Mouse (Mus musculus) lung, embryonic 15.5 days (tissue): ENCODE measurements around the gene Avpr2. TPM values are rescaled to one million over a fixed set of nuclear protein-coding genes. Genes with fewer than 3 reads are reported as not detected.

Experiments
- ATAC-seq: fragments of 200-750 bp; cut with Nextera tagmentation; 2 replicates; pipeline ENCODE4 v1.8.0; 2017; ENCODE audit warnings: moderate number of reproducible peaks, borderline replicate concordance; ENCODE audit not compliant: low FRiP score, low TSS enrichment; ENCODE audit errors: extremely low read depth
- H3K27ac ChIP-seq: fragments of 300-500 bp; sonication (generic); 2 replicates; pipeline ENCODE4 v1.5.1; 2015; ENCODE audit warnings: moderate library complexity, mild to moderate bottlenecking, inconsistent platforms
- H3K27me3 ChIP-seq: fragments of 300-500 bp; sonication (generic); 2 replicates; pipeline ENCODE4 v1.6.1; 2015; ENCODE audit warnings: inconsistent platforms
- H3K36me3 ChIP-seq: fragments of 300-500 bp; sonication (generic); 2 replicates; pipeline ENCODE4 v1.6.1; 2015; ENCODE audit warnings: inconsistent platforms
- H3K4me1 ChIP-seq: fragments of 300-500 bp; sonication (generic); 2 replicates; pipeline ENCODE4 v1.6.1; 2015; ENCODE audit warnings: inconsistent platforms
- H3K4me2 ChIP-seq: fragments of 300-500 bp; sonication (generic); 2 replicates; pipeline ENCODE4 v1.6.1; 2015; ENCODE audit warnings: inconsistent platforms, mild to moderate bottlenecking, moderate library complexity
- H3K4me3 ChIP-seq: fragments of 300-500 bp; sonication (generic); 2 replicates; pipeline ENCODE4 v1.5.1; 2015; ENCODE audit warnings: mild to moderate bottlenecking, inconsistent platforms
- H3K9ac ChIP-seq: fragments of 300-500 bp; sonication (generic); 2 replicates; pipeline ENCODE4 v1.6.1; 2015; ENCODE audit warnings: inconsistent platforms
- H3K9me3 ChIP-seq: fragments of 300-500 bp; sonication (generic); 2 replicates; pipeline ENCODE4 v1.6.1; 2016; ENCODE audit warnings: inconsistent platforms
- WGBS: fragments of 180-500 bp; shearing (Covaris S2); methylation state at CpG from one replicate; pipeline ENCODE4 v1.1.7; 2015; 5-methylcytosine and 5-hydroxymethylcytosine counted together
- polyA plus RNA-seq: library from polyadenylated mRNA; unstranded; fragments of >200 nt; fragmentation: Nextera tagmentation; extraction: Ambion mirVana; gene quantifications from 2 replicates; pipeline ENCODE4 v1.2.1, GENCODE M21; 2015

The Avpr2 gene
- polyA plus RNA-seq, 1 experiment from 2014 or later = 0.14 TPM

DNA sequence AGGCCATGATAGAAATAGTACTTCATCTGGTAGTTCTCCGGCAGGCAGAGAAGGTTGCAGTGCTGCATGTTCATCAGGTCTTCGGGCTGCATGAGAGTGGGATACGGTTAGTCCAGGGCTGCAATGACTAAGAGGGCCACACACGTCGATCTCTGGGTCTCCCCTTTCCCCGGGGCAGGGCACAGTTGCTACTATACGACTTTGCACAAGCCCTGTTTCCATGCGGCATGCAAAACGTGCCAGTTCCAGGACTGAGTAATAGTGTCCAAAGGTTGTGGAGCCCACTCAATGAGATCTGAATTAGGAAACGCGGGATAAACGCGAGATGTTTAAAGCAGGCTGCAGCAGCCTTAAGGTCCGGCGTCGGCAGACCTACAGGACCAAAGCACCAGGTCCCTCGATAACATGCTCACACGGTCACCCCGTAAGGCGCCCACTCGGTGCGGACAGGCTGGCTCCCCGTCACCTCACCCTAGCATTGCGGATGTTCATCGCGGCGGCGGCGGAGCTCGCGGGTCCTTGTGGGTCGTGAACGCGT is 29.5 kb downstream of the Avpr2 start:
- 13% methylated on average over 34 of the region's 34 CpGs for WGBS
- Histone ChIP-seq H3K36me3 (peaks cover 8% of the 10 kb centered on the region; the same call in 1 of the 2 replicates), H3K27me3 (no peaks in the 10 kb centered on the region), H3K4me3 (peak overlapping the region; percentile 58), H3K4me1 (0 out of 2 replicates have a peak, but pooled peaks cover 4% of the 10 kb centered on the region), H3K9me3 (no peaks in the 10 kb centered on the region), H3K4me2 (peak overlapping the region; percentile 74), H3K9ac (peak overlapping the region; percentile 63), H3K27ac (peak overlapping the region; percentile 82)
- peak; percentile 25; the same call in 1 of the 2 replicates for ATAC-seq

DNA sequence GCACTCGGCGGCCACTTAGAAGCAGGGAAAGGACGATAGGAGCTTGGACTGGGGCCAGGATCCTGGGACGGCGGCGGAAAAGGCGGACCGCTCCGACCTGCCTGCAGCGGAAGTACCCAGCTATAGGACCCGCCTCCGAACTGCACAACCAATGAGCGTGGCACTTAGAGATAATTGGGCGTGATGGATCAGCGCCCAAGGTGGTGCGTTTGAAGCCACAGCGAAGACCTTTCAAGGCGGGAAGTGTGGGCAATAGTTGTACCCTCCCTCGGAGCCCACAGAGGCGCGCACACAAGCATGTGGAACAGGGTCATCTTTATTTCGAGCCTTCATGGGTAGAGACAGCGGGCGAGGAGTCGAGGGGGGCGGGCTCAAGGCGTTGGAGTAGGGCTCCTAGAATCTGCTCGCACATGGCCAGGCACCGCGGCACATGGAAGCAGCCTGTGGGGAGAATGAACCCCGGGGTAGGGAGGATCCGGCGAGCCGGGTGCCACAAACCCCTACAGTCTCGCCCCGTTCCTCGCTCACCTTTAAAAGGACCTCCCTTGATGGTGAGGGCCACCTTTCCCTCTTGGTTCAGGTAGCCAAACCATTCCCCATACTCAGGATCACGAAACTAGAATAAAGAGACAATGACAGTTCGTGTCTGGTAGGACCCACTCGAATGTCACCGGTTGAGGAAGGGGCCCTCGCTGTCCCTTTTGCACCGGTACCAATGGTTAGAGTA is 30.1 kb downstream of the Avpr2 start, which contains the start of the genes Arhgap4 and Naa10:
TSS of gene Arhgap4 (minus strand) at position 48 of the 727 bp plus-strand sequence.
TSS of gene Naa10 (minus strand) at position 122 of the 727 bp plus-strand sequence.
- no peaks in the 10 kb centered on the region for H3K27me3 ChIP-seq
- peak within 1 kb of the TSS; percentile 63 for H3K9ac ChIP-seq
- peak within 1 kb of the TSS; percentile 58 for H3K4me3 ChIP-seq
- peak within 1 kb of the TSS; percentile 74 for H3K4me2 ChIP-seq
- H3K36me3 ChIP-seq = peaks cover 8% of the 10 kb centered on the region; the same call in 1 of the 2 replicates
- H3K4me1 ChIP-seq = 0 out of 2 replicates have a peak, but pooled peaks cover 4% of the 10 kb centered on the region
- H3K9me3 ChIP-seq = no peaks in the 10 kb centered on the region
- peak within 1 kb of the TSS; percentile 82 for H3K27ac ChIP-seq
- 13% methylated on average over 43 of the region's 43 CpGs for WGBS
- ATAC-seq = peak; percentile 98

DNA sequence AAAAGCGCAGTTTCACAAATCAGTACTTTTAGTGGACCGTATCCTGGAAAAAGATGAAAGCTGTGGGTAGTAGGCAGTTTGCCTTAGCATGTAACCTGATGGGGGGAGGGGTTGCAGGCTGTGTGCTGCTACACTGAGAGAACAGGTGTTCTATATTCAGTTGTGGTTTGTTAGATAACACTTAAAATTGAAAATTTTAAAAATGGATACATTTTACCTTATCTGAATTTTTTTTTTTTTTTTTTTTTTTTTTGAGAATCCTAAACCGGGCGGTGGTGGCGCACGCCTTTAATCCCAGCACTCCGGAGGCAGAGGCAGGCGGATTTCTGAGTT is 30.6 kb downstream of the Avpr2 start:
- Histone ChIP-seq H3K36me3 (peaks cover 8% of the 10 kb centered on the region; the same call in 1 of the 2 replicates), H3K4me2 (peak overlapping the region; percentile 74)
- 74% methylated on average over 8 of the region's 8 CpGs for WGBS

DNA sequence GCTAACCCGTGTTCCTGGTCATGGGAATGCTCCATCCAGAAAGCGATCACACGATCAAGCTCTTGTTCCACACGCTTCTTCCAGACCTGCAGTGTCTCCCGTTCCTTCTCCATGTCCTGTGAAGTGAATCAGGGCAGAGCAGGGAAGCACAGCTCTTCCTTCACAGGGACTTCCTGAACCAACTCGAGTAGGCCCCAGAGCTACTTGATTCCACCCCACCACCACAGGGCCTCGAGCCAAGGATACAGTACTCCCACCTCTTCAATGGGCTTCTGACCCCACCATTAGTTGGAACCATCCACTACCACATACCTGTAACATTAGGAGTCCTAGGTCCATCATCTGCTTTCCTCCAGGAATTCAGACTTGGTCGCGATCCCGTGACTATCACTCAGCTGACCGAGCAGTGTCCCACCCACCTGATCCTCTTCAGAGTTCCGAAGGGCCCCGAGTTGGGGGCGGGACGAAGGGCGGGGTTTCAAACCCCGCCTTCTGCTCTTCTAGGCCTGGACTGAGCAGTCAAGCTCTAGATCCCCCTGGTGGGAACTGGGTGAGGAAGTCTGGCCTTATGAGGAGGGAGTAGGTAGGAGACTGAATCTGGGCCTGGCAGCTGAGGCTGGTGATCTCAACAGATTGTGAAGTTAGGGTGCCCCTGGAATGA is 38.6 kb downstream of the Avpr2 start, which contains the start of gene Renbp:
TSS of gene Renbp (minus strand) at position 449 of the 661 bp plus-strand sequence.
- peak; percentile 92 for ATAC-seq
- Histone ChIP-seq H3K4me1 (no peaks in the 10 kb centered on the region), H3K4me3 (peak within 1 kb of the TSS; percentile 34), H3K9me3 (no peaks in the 10 kb centered on the region), H3K4me2 (peak within 1 kb of the TSS; percentile 47), H3K27me3 (no peaks in the 10 kb centered on the region), H3K27ac (no peak within 1 kb of the TSS), H3K9ac (no peak within 1 kb of the TSS), H3K36me3 (no peaks in the 10 kb centered on the region)
- WGBS = 38% methylated on average over 17 of the region's 17 CpGs

More for the DNA sequence above, 30.6 kb downstream of the Avpr2 start:
- H3K4me3 ChIP-seq = peak overlapping the region; percentile 58
- H3K9ac ChIP-seq = peak overlapping the region; percentile 53
- H3K9me3 ChIP-seq = no peaks in the 10 kb centered on the region
- no peaks in the 10 kb centered on the region for H3K27me3 ChIP-seq
- H3K4me1 ChIP-seq = 0 out of 2 replicates have a peak, but pooled peaks cover 4% of the 10 kb centered on the region
- peak overlapping the region; percentile 82 for H3K27ac ChIP-seq
- ATAC-seq = no peak

DNA sequence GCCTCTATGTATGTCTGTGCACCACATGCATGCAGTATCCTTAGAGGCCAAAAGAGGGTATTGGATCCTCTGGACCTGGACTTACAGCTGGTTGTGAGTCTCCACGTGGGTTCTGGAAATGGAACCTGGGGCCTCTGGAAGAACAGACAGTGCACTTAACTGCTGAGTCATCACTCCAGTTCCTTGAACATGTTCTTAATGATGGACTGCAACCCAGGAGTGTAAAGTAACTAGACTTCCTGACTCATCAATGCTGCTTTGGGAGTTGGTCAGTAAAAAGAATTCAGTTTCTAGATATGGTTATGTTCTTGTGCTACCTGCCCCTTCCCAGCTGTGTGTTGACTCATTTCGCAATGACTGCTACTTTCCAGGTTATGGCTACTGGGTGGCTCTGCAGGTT is 40.0 kb downstream of the Avpr2 start:
- WGBS = 73% methylated on average over 2 of the region's 2 CpGs
- ATAC-seq = no peak

DNA sequence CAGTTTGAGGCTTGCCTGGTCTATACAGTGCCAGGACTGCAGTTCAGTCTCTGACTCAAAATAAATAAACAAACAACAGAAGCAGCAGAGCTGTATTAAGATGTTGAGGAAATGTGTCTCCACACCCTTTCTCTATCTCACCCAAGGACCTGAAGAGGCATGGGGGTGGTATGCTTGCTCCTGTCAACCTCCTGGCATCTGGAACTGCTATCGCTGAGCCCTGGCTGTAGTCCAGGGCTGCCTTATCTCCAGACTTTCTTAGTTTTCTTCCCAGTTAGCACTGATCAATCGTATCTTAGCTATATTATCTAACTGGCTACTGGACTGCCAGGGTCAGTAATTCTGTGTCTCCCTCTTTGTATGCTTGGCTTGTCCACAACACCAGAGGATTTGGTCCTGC is 50.0 kb downstream of the Avpr2 start:
- no peak for ATAC-seq
- Histone ChIP-seq H3K4me3 (no peak overlapping the region), H3K9me3 (no peaks in the 10 kb centered on the region), H3K27me3 (no peaks in the 10 kb centered on the region), H3K4me1 (no peaks in the 10 kb centered on the region), H3K9ac (no peak overlapping the region), H3K36me3 (peaks cover 34% of the 10 kb centered on the region), H3K27ac (no peak overlapping the region), H3K4me2 (no peak overlapping the region)
- 58% methylated on average over 2 of the region's 2 CpGs for WGBS

More for the DNA sequence above, 40.0 kb downstream of the Avpr2 start:
- H3K27me3 ChIP-seq = no peaks in the 10 kb centered on the region
- no peaks in the 10 kb centered on the region for H3K9me3 ChIP-seq
- H3K4me3 ChIP-seq = no peak overlapping the region
- H3K27ac ChIP-seq = no peak overlapping the region
- H3K4me1 ChIP-seq = no peaks in the 10 kb centered on the region
- H3K36me3 ChIP-seq = no peaks in the 10 kb centered on the region
- no peak overlapping the region for H3K4me2 ChIP-seq
- no peak overlapping the region for H3K9ac ChIP-seq

DNA sequence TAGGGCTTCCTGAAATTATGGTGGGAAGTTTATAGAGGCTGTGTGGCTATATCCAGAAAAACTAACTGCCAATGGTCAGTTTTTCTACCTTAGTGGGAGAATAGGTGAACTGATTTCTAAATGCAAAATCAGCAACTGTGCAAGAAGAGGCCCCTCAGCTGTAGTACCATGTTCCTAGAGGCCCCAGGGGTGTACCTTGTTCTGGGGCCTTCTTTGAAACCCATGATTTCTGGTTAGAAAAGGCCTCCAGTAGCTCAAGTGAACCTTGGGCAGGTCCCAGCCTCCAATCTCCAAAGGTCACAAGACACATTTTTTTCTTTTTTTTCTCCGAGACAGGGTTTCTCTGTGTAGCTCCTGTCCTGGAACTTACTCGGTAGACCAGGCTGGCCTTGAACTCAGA is 50.4 kb downstream of the Avpr2 start:
- Histone ChIP-seq H3K4me1 (no peaks in the 10 kb centered on the region), H3K4me3 (no peak overlapping the region), H3K4me2 (no peak overlapping the region), H3K36me3 (peaks cover 39% of the 10 kb centered on the region), H3K27me3 (no peaks in the 10 kb centered on the region), H3K9ac (no peak overlapping the region), H3K9me3 (no peaks in the 10 kb centered on the region), H3K27ac (no peak overlapping the region)
- ATAC-seq = no peak
- 68% methylated on average over 2 of the region's 2 CpGs for WGBS

Other genes starting within 250 kb of the Avpr2 start
- 15.7 and 16.1 TPM in 2 replicates for gene Pnck, start 232.0 kb upstream of the Avpr2 start, polyA plus RNA-seq
- 6.2 and 6.6 TPM in 2 replicates for gene Slc6a8, start 219.0 kb upstream of the Avpr2 start, polyA plus RNA-seq
- 287 and 292 TPM in 2 replicates for gene Bcap31, start 175.9 kb upstream of the Avpr2 start, polyA plus RNA-seq
- 23.3 and 25.1 TPM in 2 replicates for gene Abcd1, start 175.5 kb upstream of the Avpr2 start, polyA plus RNA-seq
- gene Plxnb3, start 135.0 kb upstream of the Avpr2 start, polyA plus RNA-seq = 0.30 and 0.67 TPM in 2 replicates
- 3.7 and 5.4 TPM in 2 replicates for gene Srpk3, start 117.7 kb upstream of the Avpr2 start, polyA plus RNA-seq
- 225 and 230 TPM in 2 replicates for gene Idh3g, start 105.2 kb upstream of the Avpr2 start, polyA plus RNA-seq
- gene Ssr4, start 105.1 kb upstream of the Avpr2 start, polyA plus RNA-seq = 178 and 183 TPM in 2 replicates
- 0.47 and 0.67 TPM in 2 replicates for gene Pdzd4, start 67.1 kb upstream of the Avpr2 start, polyA plus RNA-seq
- 2.7 and 2.9 TPM in 2 replicates for gene L1cam, start 4.0 kb downstream of the Avpr2 start, polyA plus RNA-seq
- 2.0 and 4.3 TPM in 2 replicates for gene Arhgap4, start 29.8 kb downstream of the Avpr2 start, polyA plus RNA-seq
- 138 and 143 TPM in 2 replicates for gene Naa10, start 29.8 kb downstream of the Avpr2 start, polyA plus RNA-seq
- gene Renbp, start 38.7 kb downstream of the Avpr2 start, polyA plus RNA-seq = 34.1 and 35.1 TPM in 2 replicates
- gene Hcfc1, start 74.3 kb downstream of the Avpr2 start, polyA plus RNA-seq = 52.9 and 56.8 TPM in 2 replicates
- 61.6 and 67.9 TPM in 2 replicates for gene Irak1, start 131.8 kb downstream of the Avpr2 start, polyA plus RNA-seq
- not detected in 2 replicates for gene Opn1mw, start 235.4 kb downstream of the Avpr2 start, polyA plus RNA-seq
- gene Mecp2, start 243.3 kb downstream of the Avpr2 start, polyA plus RNA-seq = 13.1 and 15.1 TPM in 2 replicates